In genomic region chr15:36879587-36879986, GRCm38 (mm10) we compare ENCODE assay signal across 11 mouse cellular contexts.
DNase-seq lines count a peak whose midpoint lies in the region; ATAC-seq lines count a peak whose summit lies in the region.
"Had no signal": no experiment of that assay in that cellular context is flagged by ENCODE, and none has a peak within 500 bp of the region (broad histone marks: within the 10 kb centered on the region; RNA-seq: fewer than 3 reads in every experiment).

No protein-coding gene starts in this region.

- no peaks in the 10 kb centered on the region for H3K9me3 ChIP-seq in heart, embryonic 12.5 days (replicated peaks)
- H3K9me3 ChIP-seq in midbrain, embryonic 10.5 days (replicated peaks), result no peaks in the 10 kb centered on the region
- H3K9me3 ChIP-seq in midbrain, embryonic 15.5 days, result no peaks in the 10 kb centered on the region
- H3K9me3 ChIP-seq in intestine, embryonic 16.5 days (ENCODE audit: control insufficient read depth, low read length), result no peaks in the 10 kb centered on the region
- H3K9me3 ChIP-seq: forebrain, embryonic 12.5 days had no signal

- DNase-seq in heart, adult 11 months, result peak; percentile 95
- no peak for DNase-seq in midbrain, embryonic 10.5 days (ENCODE audit: low spot score)
- no peak for DNase-seq in cerebellum, adult 9-11 months
- no peak for DNase-seq in right cerebral cortex, postnatal 14 days

- ATAC-seq in heart, embryonic 12.5 days (ENCODE audit: insufficient number of reproducible peaks, low FRiP score), result no peak
- no peak for ATAC-seq in midbrain, embryonic 15.5 days (replicated peaks)
- no peak for ATAC-seq in intestine, embryonic 16.5 days
- peak; percentile 88 for ATAC-seq in monocyte, adult 5-6 weeks (replicated peaks; ENCODE audit: insufficient number of reproducible peaks, low FRiP score, low TSS enrichment, poor library complexity, severe bottlenecking)

- H3K4me3 ChIP-seq in heart, embryonic 12.5 days, result no peak overlapping the region
- no peak overlapping the region for H3K4me3 ChIP-seq in midbrain, embryonic 10.5 days
- no peak overlapping the region for H3K4me3 ChIP-seq in midbrain, embryonic 15.5 days
- H3K4me3 ChIP-seq in intestine, embryonic 16.5 days (ENCODE audit: low read length), result no peak overlapping the region
- H3K4me3 ChIP-seq: forebrain, embryonic 12.5 days had no signal

- WGBS in heart, embryonic 12.5 days, result 82% methylated on average over 7 of the region's 7 CpGs
- WGBS in midbrain, embryonic 10.5 days, result 91% methylated on average over 7 of the region's 7 CpGs
- 90% methylated on average over 7 of the region's 7 CpGs for WGBS in midbrain, embryonic 15.5 days
- 72% methylated on average over 7 of the region's 7 CpGs for WGBS in intestine, embryonic 16.5 days

- H3K27ac ChIP-seq in heart, embryonic 12.5 days (ENCODE audit: poor library complexity, severe bottlenecking), result no peak overlapping the region
- H3K27ac ChIP-seq in midbrain, embryonic 10.5 days (replicated peaks), result 0 out of 2 replicates have a peak overlapping the region, but pooled peaks have one; percentile 17
- no peak overlapping the region for H3K27ac ChIP-seq in midbrain, embryonic 15.5 days
- peak overlapping the region; percentile 70 for H3K27ac ChIP-seq in intestine, embryonic 16.5 days (ENCODE audit: low read length)
- H3K27ac ChIP-seq: forebrain, embryonic 12.5 days had no signal

- H3K27me3 ChIP-seq in heart, embryonic 12.5 days (replicated peaks), result no peaks in the 10 kb centered on the region
- H3K27me3 ChIP-seq in midbrain, embryonic 10.5 days (ENCODE audit: low read depth, poor library complexity, severe bottlenecking), result no peaks in the 10 kb centered on the region
- H3K27me3 ChIP-seq in midbrain, embryonic 15.5 days (replicated peaks), result no peaks in the 10 kb centered on the region
- H3K27me3 ChIP-seq in intestine, embryonic 16.5 days (replicated peaks; ENCODE audit: control insufficient read depth, insufficient read depth, low read length), result no peaks in the 10 kb centered on the region
- H3K27me3 ChIP-seq: forebrain, embryonic 12.5 days had no signal

- H3K4me1 ChIP-seq in heart, embryonic 12.5 days (replicated peaks), result peaks cover 40% of the 10 kb centered on the region
- peaks cover 47% of the 10 kb centered on the region for H3K4me1 ChIP-seq in midbrain, embryonic 10.5 days
- H3K4me1 ChIP-seq in midbrain, embryonic 15.5 days, result peaks cover 3% of the 10 kb centered on the region; the same call in 1 of the 2 replicates
- peaks cover 50% of the 10 kb centered on the region for H3K4me1 ChIP-seq in intestine, embryonic 16.5 days (ENCODE audit: control insufficient read depth, insufficient read depth, low read length)

- no peaks in the 10 kb centered on the region for H3K36me3 ChIP-seq in heart, embryonic 12.5 days
- no peaks in the 10 kb centered on the region for H3K36me3 ChIP-seq in midbrain, embryonic 10.5 days
- H3K36me3 ChIP-seq in midbrain, embryonic 15.5 days (replicated peaks), result no peaks in the 10 kb centered on the region
- no peaks in the 10 kb centered on the region for H3K36me3 ChIP-seq in intestine, embryonic 16.5 days (ENCODE audit: control insufficient read depth, insufficient read depth, low read length)
- H3K36me3 ChIP-seq: forebrain, embryonic 12.5 days had no signal

- H3K9ac ChIP-seq in heart, embryonic 12.5 days, result no peak overlapping the region
- no peak overlapping the region for H3K9ac ChIP-seq in midbrain, embryonic 15.5 days
- 0 out of 2 replicates have a peak overlapping the region, but pooled peaks have one; percentile 10 for H3K9ac ChIP-seq in intestine, embryonic 16.5 days (ENCODE audit: low read depth, low read length)
- H3K9ac ChIP-seq: forebrain, embryonic 12.5 days had no signal

- H3K4me2 ChIP-seq in heart, embryonic 12.5 days, result no peak overlapping the region
- no peak overlapping the region for H3K4me2 ChIP-seq in midbrain, embryonic 15.5 days
- no peak overlapping the region for H3K4me2 ChIP-seq in intestine, embryonic 16.5 days (ENCODE audit: low read depth, low read length)
- H3K4me2 ChIP-seq: forebrain, embryonic 12.5 days; heart, embryonic 11.5 days; midbrain, embryonic 11.5 days had no signal

Comparison
In these comparisons a context has a peak if more than half of its experiments do, and no peak if none do; other contexts are left out.
1. H3K27ac ChIP-seq: peak in midbrain, embryonic 10.5 days (single experiment) and intestine, embryonic 16.5 days (single experiment); none in heart, embryonic 12.5 days (single experiment) and midbrain, embryonic 15.5 days (single experiment).